Mouse (Mus musculus) intestine, embryonic 16.5 days (tissue): ENCODE data around the gene Tnxb. TPM values are rescaled to one million over a fixed set of nuclear protein-coding genes. Genes with fewer than 3 reads are reported as not detected.
"Not testable (repeated sequence)": the region's sequence is repeated elsewhere in the genome, so short reads cannot be mapped to it uniquely, and the experiment has no call there.

ENCODE experiments used
- ATAC-seq: fragments of 200-750 bp; cut with Nextera tagmentation; 2 replicates; pipeline ENCODE4 v1.8.0; 2017; ENCODE audit warnings: moderate TSS enrichment, moderate library complexity
- H3K27ac ChIP-seq: fragments of 300-500 bp; sonication (generic); 2 replicates; pipeline ENCODE4 v1.5.1; 2014; ENCODE audit warnings: mild to moderate bottlenecking, low read length
- H3K27me3 ChIP-seq: fragments of 300-500 bp; sonication (generic); replicated peaks from 2 replicates; pipeline ENCODE4 v1.6.1; 2014; ENCODE audit warnings: low read length, control low read depth, mixed read lengths; ENCODE audit not compliant: control insufficient read depth, insufficient read depth
- H3K36me3 ChIP-seq: fragments of 300-500 bp; sonication (generic); 2 replicates; pipeline ENCODE4 v1.6.1; 2014; ENCODE audit warnings: low read length, control low read depth; ENCODE audit not compliant: control insufficient read depth, insufficient read depth
- H3K4me1 ChIP-seq: fragments of 300-500 bp; sonication (generic); 2 replicates; pipeline ENCODE4 v1.6.1; 2014; ENCODE audit warnings: low read length, control low read depth, mixed read lengths; ENCODE audit not compliant: control insufficient read depth, insufficient read depth
- H3K4me2 ChIP-seq: fragments of 300-500 bp; sonication (generic); 2 replicates; pipeline ENCODE4 v1.6.1; 2014; ENCODE audit warnings: low read depth, low read length, control low read depth
- H3K4me3 ChIP-seq: fragments of 300-500 bp; sonication (generic); 2 replicates; pipeline ENCODE4 v1.5.1; 2014; ENCODE audit warnings: mild to moderate bottlenecking, low read length
- H3K9ac ChIP-seq: fragments of 300-500 bp; sonication (generic); 2 replicates; pipeline ENCODE4 v1.6.1; 2014; ENCODE audit warnings: low read depth, low read length
- H3K9me3 ChIP-seq: fragments of 300-500 bp; sonication (generic); 2 replicates; pipeline ENCODE4 v1.6.1; 2016; ENCODE audit warnings: low read length, control low read depth; ENCODE audit not compliant: control insufficient read depth
- WGBS: fragments of 180-500 bp; shearing (Covaris S2); extraction: QIAGEN DNeasy Blood & Tissue Kit; methylation state at CpG from one replicate; pipeline ENCODE4 v1.1.7; 2014; 5-methylcytosine and 5-hydroxymethylcytosine counted together
- polyA plus RNA-seq: library from polyadenylated mRNA; unstranded; fragments of >200 nt; fragmentation: Nextera tagmentation; extraction: Ambion mirVana; gene quantifications from 2 replicates; pipeline ENCODE4 v1.2.1, GENCODE M21; 2015

Tnxb gene
- polyA plus RNA-seq, 1 experiment from 2014 or later: 1.1 TPM

DNA sequence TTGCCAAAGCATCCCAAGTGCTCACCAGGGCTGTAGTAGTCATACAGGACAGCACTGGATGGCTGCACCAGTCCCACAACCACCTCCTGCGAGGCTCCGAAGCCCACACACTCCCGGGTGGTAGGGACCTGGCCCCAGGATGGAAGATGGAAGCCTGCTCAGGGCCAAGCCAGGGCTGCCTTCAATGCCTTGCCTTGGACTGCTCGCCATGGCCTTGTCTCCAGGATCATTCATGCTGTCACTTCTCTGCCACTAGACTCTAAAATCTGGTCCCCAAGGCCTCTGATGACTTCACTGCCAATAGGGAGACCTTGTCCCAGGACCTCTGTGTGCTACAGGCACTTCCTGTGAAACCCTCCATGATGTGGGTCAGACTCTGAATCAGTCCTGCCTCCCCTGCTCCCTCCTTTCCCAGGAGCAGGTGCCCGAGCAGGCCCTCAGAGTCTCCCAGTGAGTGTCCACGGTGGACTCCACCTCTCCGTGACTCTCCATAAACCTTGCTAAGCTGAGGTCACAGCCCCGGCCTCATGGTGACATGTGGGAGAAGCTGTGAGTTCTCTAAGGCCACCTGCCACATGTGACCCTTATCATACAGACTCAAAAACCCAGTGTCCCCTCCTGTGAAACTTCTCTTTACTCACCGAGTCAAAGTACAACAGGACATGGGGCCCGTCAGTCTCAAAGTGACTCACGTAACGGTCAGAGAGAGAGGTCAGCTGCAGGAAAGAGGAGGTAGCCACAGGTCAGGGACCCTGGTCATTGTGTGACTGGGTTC is 59.6 kb downstream of the Tnxb start:
- H3K4me2 ChIP-seq, H3K27ac ChIP-seq, H3K4me1 ChIP-seq, H3K4me3 ChIP-seq, H3K27me3 ChIP-seq, H3K36me3 ChIP-seq, H3K9me3 ChIP-seq, H3K9ac ChIP-seq, ATAC-seq: not testable (repeated sequence)
- WGBS: 82% methylated on average over 12 of the region's 12 CpGs

DNA sequence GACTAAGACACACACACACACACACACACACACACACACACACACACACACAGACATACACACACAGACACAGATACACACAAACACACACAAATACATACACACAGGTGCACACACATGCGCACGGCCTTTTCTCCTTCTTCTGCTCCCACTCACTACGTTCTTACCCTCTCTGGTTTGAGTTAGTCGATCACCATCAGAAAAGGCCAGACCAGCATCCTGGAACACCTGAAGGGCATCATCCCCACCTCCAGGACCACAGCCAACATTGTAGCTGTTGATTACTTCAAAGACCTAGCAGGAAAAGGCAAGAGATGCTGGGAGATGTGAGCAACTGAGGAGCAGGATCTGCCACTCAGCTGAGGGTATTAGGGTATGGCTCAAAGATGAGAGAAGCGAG is 67.1 kb downstream of the Tnxb start:
- H3K9ac ChIP-seq, ATAC-seq, H3K4me3 ChIP-seq, H3K27me3 ChIP-seq, H3K4me1 ChIP-seq, H3K4me2 ChIP-seq, H3K36me3 ChIP-seq, H3K9me3 ChIP-seq, H3K27ac ChIP-seq: not testable (repeated sequence)
- WGBS: 74% methylated on average over 5 of the region's 5 CpGs

DNA sequence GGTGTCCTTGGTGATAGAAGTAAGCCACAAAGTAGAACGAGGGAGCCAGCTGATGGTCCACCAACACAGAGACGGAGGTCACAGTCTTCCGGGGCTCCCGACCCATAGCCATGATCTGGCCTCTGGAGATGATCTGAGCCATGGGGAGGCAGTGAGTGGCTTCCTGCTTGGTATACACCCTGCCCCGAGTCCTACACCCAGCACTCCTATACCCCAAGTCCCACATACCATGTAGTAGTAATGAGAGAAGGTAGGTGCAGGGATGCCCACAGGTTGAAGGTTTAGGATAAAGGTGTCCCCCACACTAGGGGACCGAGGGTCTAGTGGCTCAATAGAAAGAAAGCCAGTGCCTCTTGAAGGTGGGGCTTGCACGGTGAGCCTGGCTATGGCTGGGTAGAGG is 69.4 kb downstream of the Tnxb start:
- not testable (repeated sequence) for H3K4me2 ChIP-seq, ATAC-seq, H3K36me3 ChIP-seq, H3K9ac ChIP-seq, H3K27me3 ChIP-seq, H3K9me3 ChIP-seq, H3K4me1 ChIP-seq, H3K27ac ChIP-seq, H3K4me3 ChIP-seq
- WGBS: 87% methylated on average over 7 of the region's 7 CpGs

DNA sequence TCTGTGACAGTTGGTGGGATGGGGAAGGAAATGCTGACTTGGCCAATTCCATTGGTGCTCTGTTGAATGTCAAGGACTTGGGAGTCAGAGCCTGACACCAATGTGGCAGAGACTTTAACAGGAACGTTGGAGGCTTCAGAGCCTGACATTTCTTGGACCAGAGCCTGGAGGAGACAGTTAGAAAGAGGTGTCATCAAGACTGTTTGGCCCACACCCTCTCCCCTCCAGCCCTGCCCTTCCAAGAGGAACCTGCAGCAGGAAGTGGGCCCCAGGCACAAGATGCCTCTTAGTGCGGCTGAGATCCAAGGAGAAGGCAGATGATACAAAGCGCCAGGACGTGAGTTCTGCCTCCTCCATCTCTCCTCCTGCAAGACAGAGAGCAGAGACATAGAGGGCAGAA is 69.9 kb downstream of the Tnxb start:
- no peaks in the 10 kb centered on the region for H3K9me3 ChIP-seq
- no peaks in the 10 kb centered on the region for H3K27me3 ChIP-seq
- no peak overlapping the region for H3K9ac ChIP-seq
- 69% methylated on average over 4 of the region's 4 CpGs for WGBS
- H3K4me2 ChIP-seq: no peak overlapping the region
- no peak overlapping the region for H3K27ac ChIP-seq
- no peak for ATAC-seq
- H3K4me3 ChIP-seq: no peak overlapping the region
- no peaks in the 10 kb centered on the region for H3K4me1 ChIP-seq
- no peaks in the 10 kb centered on the region for H3K36me3 ChIP-seq

DNA sequence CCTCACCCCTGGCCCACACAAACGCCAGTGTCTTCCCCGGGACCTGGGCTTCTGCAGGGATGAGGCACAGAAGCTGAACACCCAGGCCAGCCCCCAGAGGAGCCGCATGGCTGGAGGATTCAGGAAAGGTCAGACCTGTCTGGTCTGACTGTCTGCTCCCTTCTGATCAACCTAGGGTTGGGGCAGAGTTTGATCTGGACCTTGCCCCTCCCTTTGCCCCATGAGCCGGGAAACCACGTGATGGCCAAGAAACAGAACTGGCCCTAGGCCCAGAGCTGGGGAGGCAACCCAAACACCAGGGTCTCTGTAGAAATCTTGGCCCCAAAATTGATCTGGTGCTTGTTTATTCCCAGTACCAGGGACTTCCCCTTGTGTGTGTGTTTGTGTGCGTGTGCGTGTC is 73.4 kb downstream of the Tnxb start, which contains the start of gene C4b:
Gene C4b (minus strand): TSS at position 164 of the 400 bp plus-strand sequence.
- no peaks in the 10 kb centered on the region for H3K9me3 ChIP-seq
- WGBS: 79% methylated on average over 7 of the region's 7 CpGs

DNA sequence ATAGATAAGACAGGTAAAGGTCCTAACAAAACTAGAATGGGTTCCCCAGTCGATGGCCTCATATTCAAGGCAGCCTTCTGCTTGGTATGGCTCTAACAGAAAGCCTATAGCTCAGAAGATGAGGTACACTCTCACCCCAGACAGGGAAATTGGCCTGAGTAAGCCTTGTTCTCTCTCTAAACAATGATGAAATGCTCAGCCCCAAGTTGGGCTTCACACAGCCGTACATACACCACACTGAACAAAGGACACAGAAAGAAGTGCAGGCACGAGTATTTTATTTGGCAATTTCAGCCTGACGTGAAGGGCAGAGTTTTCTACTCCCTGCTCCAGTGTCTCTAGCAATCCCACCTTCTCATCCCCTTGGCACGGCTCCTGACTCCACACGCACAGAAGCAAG is 73.9 kb downstream of the Tnxb start:
- no peaks in the 10 kb centered on the region for H3K4me1 ChIP-seq
- ATAC-seq: no peak
- H3K27ac ChIP-seq: no peak overlapping the region
- no peak overlapping the region for H3K4me2 ChIP-seq
- 75% methylated on average over 6 of the region's 6 CpGs for WGBS
- no peak overlapping the region for H3K9ac ChIP-seq
- no peaks in the 10 kb centered on the region for H3K36me3 ChIP-seq
- H3K4me3 ChIP-seq: no peak overlapping the region
- no peaks in the 10 kb centered on the region for H3K27me3 ChIP-seq
- no peaks in the 10 kb centered on the region for H3K9me3 ChIP-seq

More for the DNA sequence above, 73.4 kb downstream of the Tnxb start, which contains the start of gene C4b:
- Histone ChIP-seq H3K9ac (no peak within 1 kb of the TSS), H3K4me2 (no peak within 1 kb of the TSS), H3K27me3 (no peaks in the 10 kb centered on the region), H3K4me3 (no peak within 1 kb of the TSS), H3K27ac (no peak within 1 kb of the TSS), H3K4me1 (no peaks in the 10 kb centered on the region), H3K36me3 (no peaks in the 10 kb centered on the region)
- ATAC-seq: no peak

DNA sequence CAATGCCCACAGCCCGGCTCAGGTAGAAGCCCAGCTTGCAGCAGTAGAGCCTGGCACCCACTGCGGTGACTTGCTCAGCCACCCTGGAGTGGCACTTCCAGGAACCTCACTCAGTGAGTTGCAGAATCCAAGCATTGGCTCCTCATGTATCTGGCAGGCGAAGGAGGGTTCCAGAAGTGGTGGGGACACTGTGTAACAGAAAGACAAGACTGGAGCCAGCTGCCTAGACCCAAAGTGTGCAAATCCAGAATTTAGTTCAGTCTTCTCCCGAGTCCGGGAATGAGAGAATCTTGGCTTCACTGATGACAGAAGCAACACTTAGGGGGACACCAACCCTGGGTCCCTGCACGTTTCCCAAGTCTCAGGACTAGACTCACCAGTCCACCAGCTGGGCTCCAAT is 74.3 kb downstream of the Tnxb start:
- H3K36me3 ChIP-seq, H3K4me1 ChIP-seq, H3K27me3 ChIP-seq, ATAC-seq, H3K27ac ChIP-seq, H3K9me3 ChIP-seq, H3K4me2 ChIP-seq, H3K4me3 ChIP-seq, H3K9ac ChIP-seq: not testable (repeated sequence)
- WGBS: 88% methylated on average over 6 of the region's 6 CpGs

DNA sequence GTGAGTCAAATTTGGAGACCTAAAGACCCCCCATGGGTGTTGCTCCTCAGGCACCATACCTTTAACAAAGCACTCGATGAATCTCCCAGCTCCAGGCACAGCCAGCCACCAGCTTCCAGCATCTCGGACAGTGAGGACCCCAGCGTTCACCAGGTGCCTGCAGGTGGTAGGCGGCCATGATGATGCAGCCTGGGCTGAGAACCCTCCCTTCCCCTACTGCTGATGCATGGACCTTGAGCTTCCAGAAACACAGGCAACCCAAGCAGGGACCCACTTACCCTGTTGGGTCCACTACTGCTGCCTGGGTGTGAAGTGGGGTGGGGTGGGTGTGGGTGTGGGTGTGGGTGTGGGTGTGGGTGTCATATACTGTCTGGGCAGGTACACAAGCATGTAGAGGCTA is 74.8 kb downstream of the Tnxb start:
- not testable (repeated sequence) for H3K4me2 ChIP-seq, H3K9me3 ChIP-seq, ATAC-seq, H3K36me3 ChIP-seq, H3K4me3 ChIP-seq, H3K27ac ChIP-seq, H3K27me3 ChIP-seq, H3K4me1 ChIP-seq, H3K9ac ChIP-seq
- 84% methylated on average over 4 of the region's 4 CpGs for WGBS

DNA sequence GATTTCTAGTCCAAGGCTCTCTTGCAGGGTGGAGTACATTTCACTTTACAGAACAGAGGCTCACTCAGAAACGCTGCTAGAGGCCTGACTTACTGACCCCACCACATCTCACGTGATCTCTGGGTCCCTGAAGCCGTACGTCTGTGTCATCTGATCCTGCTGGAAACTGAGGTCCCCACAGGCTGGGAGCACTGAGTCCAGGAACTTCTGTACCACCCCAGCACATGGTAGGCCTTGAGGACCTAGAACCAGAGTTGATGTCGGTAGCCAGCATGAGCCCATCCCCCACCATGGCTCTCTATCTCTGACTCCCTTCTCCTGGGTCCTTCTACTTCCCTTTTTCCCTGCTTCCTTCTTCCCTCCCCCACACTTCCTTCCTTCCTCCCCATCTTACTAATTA is 76.2 kb downstream of the Tnxb start:
- no peak for ATAC-seq
- no peaks in the 10 kb centered on the region for H3K9me3 ChIP-seq
- no peaks in the 10 kb centered on the region for H3K27me3 ChIP-seq
- no peak overlapping the region for H3K27ac ChIP-seq
- no peaks in the 10 kb centered on the region for H3K36me3 ChIP-seq
- 77% methylated on average over 5 of the region's 5 CpGs for WGBS
- no peak overlapping the region for H3K4me2 ChIP-seq
- H3K4me3 ChIP-seq: no peak overlapping the region
- H3K4me1 ChIP-seq: no peaks in the 10 kb centered on the region
- no peak overlapping the region for H3K9ac ChIP-seq

DNA sequence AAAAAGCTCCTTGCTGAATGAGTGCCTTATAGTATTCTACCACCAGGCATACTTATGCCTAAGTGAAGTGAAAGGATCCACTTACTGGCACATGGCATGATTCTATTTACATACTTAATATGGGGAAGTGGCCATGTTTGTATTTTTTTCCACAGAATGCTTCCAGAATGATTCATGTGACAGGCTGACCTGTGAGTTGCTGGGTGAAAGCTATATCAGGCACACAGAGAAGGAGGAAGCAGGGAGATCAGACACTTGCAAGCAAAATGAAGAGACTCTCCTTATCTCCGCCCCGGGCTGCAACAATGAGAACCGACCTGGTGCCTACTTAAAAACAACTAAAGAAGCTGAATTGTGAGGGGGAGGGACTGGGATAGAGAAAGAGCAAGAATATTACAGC is 91.1 kb downstream of the Tnxb start:
- no peaks in the 10 kb centered on the region for H3K27me3 ChIP-seq
- H3K27ac ChIP-seq: no peak overlapping the region
- no peak overlapping the region for H3K9ac ChIP-seq
- no peak overlapping the region for H3K4me3 ChIP-seq
- H3K4me2 ChIP-seq: no peak overlapping the region
- H3K36me3 ChIP-seq: no peaks in the 10 kb centered on the region
- WGBS: 72% methylated on average over 3 of the region's 3 CpGs
- ATAC-seq: no peak
- no peaks in the 10 kb centered on the region for H3K9me3 ChIP-seq
- H3K4me1 ChIP-seq: no peaks in the 10 kb centered on the region
